Mouse (Mus musculus) ES-E14 (cell line): ENCODE data around the gene Notch1.

Experiments used
- HCFC1 ChIP-seq: IDR thresholded peaks from 2 replicates; pipeline ENCODE4 v1.6.1; 2012; ENCODE audit warnings: low read length, inconsistent platforms, borderline replicate concordance; ENCODE audit not compliant: insufficient read depth
- MAFK ChIP-seq: IDR thresholded peaks from 2 replicates; pipeline ENCODE4 v1.6.1; 2014; ENCODE audit warnings: mild to moderate bottlenecking, low read depth, low read length, inconsistent platforms; ENCODE audit not compliant: insufficient read depth
- ZNF384 ChIP-seq: IDR thresholded peaks from 2 replicates; pipeline ENCODE4 v1.6.1; 2012; ENCODE audit warnings: low read depth, low read length, inconsistent platforms

- no peak for TF ChIP-seq ZNF384
- TF ChIP-seq HCFC1: no peak
- TF ChIP-seq MAFK: no peak
Observed at GRCm38 (mm10) chr2:26462980-26463379, 53.5 kb downstream of the Notch1 start.
